Mouse (Mus musculus) heart, embryonic 15.5 days (tissue): ENCODE measurements at regions not wholly inside any gene's neighbourhood (a gene's known extent, or its start where the extent isn't known, plus 50 kb on each side); places are given as distances from the start of the nearest gene placed in this dataset. TPM values are rescaled to one million over a fixed set of nuclear protein-coding genes. Genes with fewer than 3 reads are reported as not detected.
"Not testable (repeated sequence)": the region's sequence is repeated elsewhere in the genome, so short reads cannot be mapped to it uniquely, and the experiment has no call there.

Source experiments
- ATAC-seq: fragments of 200-750 bp; cut with Nextera tagmentation; replicated peaks from 2 replicates; pipeline ENCODE4 v1.8.0; 2017; ENCODE audit warnings: low read depth, moderate TSS enrichment; ENCODE audit not compliant: insufficient number of reproducible peaks, insufficient read depth, low FRiP score
- H3K27ac ChIP-seq: fragments of 300-500 bp; sonication (generic); 2 replicates; pipeline ENCODE4 v1.5.1; 2015; ENCODE audit warnings: mild to moderate bottlenecking, inconsistent platforms
- H3K27me3 ChIP-seq: fragments of 300-500 bp; sonication (generic); 2 replicates; pipeline ENCODE4 v1.6.1; 2015; ENCODE audit warnings: inconsistent platforms
- H3K36me3 ChIP-seq: fragments of 300-500 bp; sonication (generic); 2 replicates; pipeline ENCODE4 v1.6.1; 2015; ENCODE audit warnings: mild to moderate bottlenecking, inconsistent platforms
- H3K4me1 ChIP-seq: fragments of 300-500 bp; sonication (generic); replicated peaks from 2 replicates; pipeline ENCODE4 v1.6.1; 2015; ENCODE audit warnings: inconsistent platforms
- H3K4me2 ChIP-seq: fragments of 300-500 bp; sonication (generic); 2 replicates; pipeline ENCODE4 v1.6.1; 2015; ENCODE audit warnings: inconsistent platforms, mild to moderate bottlenecking, moderate library complexity
- H3K4me3 ChIP-seq: fragments of 300-500 bp; sonication (generic); 2 replicates; pipeline ENCODE4 v1.5.1; 2015; ENCODE audit warnings: mild to moderate bottlenecking, inconsistent platforms
- H3K9ac ChIP-seq: fragments of 300-500 bp; sonication (generic); 2 replicates; pipeline ENCODE4 v1.6.1; 2015; ENCODE audit warnings: mild to moderate bottlenecking, inconsistent platforms
- H3K9me3 ChIP-seq: fragments of 300-500 bp; sonication (generic); replicated peaks from 2 replicates; pipeline ENCODE4 v1.6.1; 2016; ENCODE audit warnings: inconsistent platforms
- WGBS: fragments of 180-500 bp; shearing (Covaris S2); methylation state at CpG from one replicate; pipeline ENCODE4 v1.1.7; 2015; ENCODE audit warnings: mixed read lengths; 5-methylcytosine and 5-hydroxymethylcytosine counted together
- microRNA counts: library from miRNA; unstranded; fragments of <30 nt; microRNA quantifications from one replicate; lab custom pipeline; 2016
- microRNA-seq: library from miRNA; unstranded; fragments of <30 nt; microRNA quantifications from one replicate; pipeline ENCODE4, GENCODE M21; 2016

DNA sequence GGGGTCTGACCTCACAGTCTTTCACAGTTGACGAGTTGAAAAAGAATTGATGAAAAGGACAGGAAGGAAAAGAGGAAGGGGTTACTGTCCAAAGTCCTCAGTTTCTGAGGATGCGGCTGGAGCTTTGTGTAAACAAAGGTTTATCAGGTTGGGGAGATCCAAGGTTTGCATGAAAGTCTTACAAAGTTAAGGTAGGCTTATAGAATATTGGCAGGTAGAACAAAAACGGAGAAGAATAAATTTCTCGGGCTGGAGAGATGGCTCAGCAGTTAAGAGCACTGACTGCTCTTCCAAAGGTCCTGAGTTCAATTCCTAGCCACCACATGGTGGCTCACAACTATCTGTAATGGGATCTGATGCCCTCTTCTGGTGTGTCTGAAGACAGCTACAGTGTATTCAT is 60.9 kb upstream of the Acpp start:
- H3K9me3 ChIP-seq, H3K27me3 ChIP-seq, H3K4me1 ChIP-seq, H3K4me2 ChIP-seq, ATAC-seq, H3K36me3 ChIP-seq, H3K9ac ChIP-seq, H3K4me3 ChIP-seq, H3K27ac ChIP-seq: not testable (repeated sequence)
- 70% methylated on average over 4 of the region's 4 CpGs for WGBS

DNA sequence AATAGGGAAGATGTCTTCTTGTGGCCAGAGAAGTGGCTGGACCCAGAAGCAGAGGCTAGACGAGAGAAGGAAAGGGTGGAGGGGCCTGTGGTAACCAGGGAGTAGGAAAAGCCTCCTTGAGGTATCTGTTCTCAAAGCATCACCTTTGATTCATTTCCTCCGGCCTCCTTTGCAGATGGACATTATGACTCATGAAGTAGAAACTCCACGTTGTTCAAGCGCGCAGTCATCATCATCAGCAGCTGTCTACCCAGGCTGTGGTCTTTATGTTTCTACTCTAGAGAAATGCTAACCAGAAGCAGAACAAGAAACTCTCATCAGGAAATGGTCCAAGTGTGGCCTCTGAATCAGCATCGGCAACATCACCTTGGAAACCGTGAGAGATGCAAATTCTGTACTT is 50.3 kb upstream of the Acpp start:
- H3K9ac ChIP-seq, result no peak overlapping the region
- WGBS, result 86% methylated on average over 7 of the region's 7 CpGs
- no peak for ATAC-seq

More for the DNA sequence above, 50.3 kb upstream of the Acpp start:
- no peak overlapping the region for H3K4me2 ChIP-seq
- H3K4me1 ChIP-seq, result no peaks in the 10 kb centered on the region
- H3K4me3 ChIP-seq, result no peak overlapping the region
- no peaks in the 10 kb centered on the region for H3K9me3 ChIP-seq
- no peak overlapping the region for H3K27ac ChIP-seq
- H3K36me3 ChIP-seq, result no peaks in the 10 kb centered on the region
- H3K27me3 ChIP-seq, result no peaks in the 10 kb centered on the region

MicroRNAs in the stretch of these regions (microRNA counts, 519-probe panel; counts per million panel counts)
- microRNA mmu-miR-2136 (lab: Ali Mortazavi, UCI), result not detected

Small RNA genes in the stretch of these regions (microRNA-seq; reads per million reads assigned to microRNA genes)
- not detected for gene Mir2136
